Mouse (Mus musculus): ENCODE results near the gene Urb1. TPM values are rescaled to one million over a fixed set of nuclear protein-coding genes. Genes with fewer than 3 reads are reported as not detected.

The Urb1 gene
- polyA plus RNA-seq, 1 experiment from 2014 or later = 15.4 TPM

GRCm38 (mm10) chr16:90759335-90759734 is 50.9 kb downstream of the Urb1 start:
- H3K9me3 ChIP-seq (replicated peaks; ENCODE audit: control insufficient read depth, low read length) = no peaks in the 10 kb centered on the region

GRCm38 (mm10) chr16:90753386-90753941 is 56.7 kb downstream of the Urb1 start:
- no peak overlapping the region for H3K4me3 ChIP-seq (ENCODE audit: low read depth, low read length)
- DNase-seq (ENCODE audit: low spot score) (no peak), ATAC-seq (replicated peaks; ENCODE audit: insufficient number of reproducible peaks, low FRiP score, low TSS enrichment, low read depth) (no peak)
- 86% methylated on average over 13 of the region's 13 CpGs for WGBS
- H3K27me3 ChIP-seq (ENCODE audit: control insufficient read depth, insufficient read depth, low read length) = no peaks in the 10 kb centered on the region
- no peaks in the 10 kb centered on the region for H3K4me1 ChIP-seq (ENCODE audit: control insufficient read depth, insufficient read depth, low read length)
- no peak overlapping the region for H3K27ac ChIP-seq (replicated peaks; ENCODE audit: low read depth, low read length)
- no peak overlapping the region for H3K9ac ChIP-seq (replicated peaks; ENCODE audit: low read length)
- H3K9me3 ChIP-seq (replicated peaks; ENCODE audit: control insufficient read depth, low read length) = no peaks in the 10 kb centered on the region
- no peaks in the 10 kb centered on the region for H3K36me3 ChIP-seq (replicated peaks; ENCODE audit: control insufficient read depth, insufficient read depth, low read depth, low read length)
- no peak overlapping the region for H3K4me2 ChIP-seq (ENCODE audit: low read depth, low read length)

More at GRCm38 (mm10) chr16:90759335-90759734, 50.9 kb downstream of the Urb1 start:
- DNase-seq (ENCODE audit: low spot score) (no peak), ATAC-seq (replicated peaks; ENCODE audit: insufficient number of reproducible peaks, low FRiP score, low TSS enrichment, low read depth) (no peak)
- no peaks in the 10 kb centered on the region for H3K4me1 ChIP-seq (ENCODE audit: control insufficient read depth, insufficient read depth, low read length)
- no peaks in the 10 kb centered on the region; the same call in none of the 2 replicates for H3K36me3 ChIP-seq (replicated peaks; ENCODE audit: control insufficient read depth, insufficient read depth, low read depth, low read length)
- H3K27me3 ChIP-seq (ENCODE audit: control insufficient read depth, insufficient read depth, low read length) = no peaks in the 10 kb centered on the region
- H3K27ac ChIP-seq (replicated peaks; ENCODE audit: low read depth, low read length) = no peak overlapping the region
- WGBS = 77% methylated on average over 3 of the region's 3 CpGs
- H3K4me3 ChIP-seq (ENCODE audit: low read depth, low read length) = no peak overlapping the region
- no peak overlapping the region for H3K4me2 ChIP-seq (ENCODE audit: low read depth, low read length)
- H3K9ac ChIP-seq (replicated peaks; ENCODE audit: low read length) = no peak overlapping the region

- H3K4me2 ChIP-seq (ENCODE audit: low read depth, low read length) = no peak overlapping the region
- no peak for ATAC-seq (replicated peaks; ENCODE audit: insufficient number of reproducible peaks, low FRiP score, low TSS enrichment, low read depth)
- DNase-seq (ENCODE audit: low spot score) = no peak
- 93% methylated on average over 7 of the region's 7 CpGs for WGBS
- no peaks in the 10 kb centered on the region for H3K9me3 ChIP-seq (replicated peaks; ENCODE audit: control insufficient read depth, low read length)
- no peak overlapping the region for H3K27ac ChIP-seq (replicated peaks; ENCODE audit: low read depth, low read length)
- no peak overlapping the region for H3K9ac ChIP-seq (replicated peaks; ENCODE audit: low read length)
- no peaks in the 10 kb centered on the region for H3K4me1 ChIP-seq (ENCODE audit: control insufficient read depth, insufficient read depth, low read length)
- no peak overlapping the region for H3K4me3 ChIP-seq (ENCODE audit: low read depth, low read length)
- no peaks in the 10 kb centered on the region for H3K36me3 ChIP-seq (replicated peaks; ENCODE audit: control insufficient read depth, insufficient read depth, low read depth, low read length)
- H3K27me3 ChIP-seq (ENCODE audit: control insufficient read depth, insufficient read depth, low read length) = no peaks in the 10 kb centered on the region
Observed at GRCm38 (mm10) chr16:90748169-90748568, 62.0 kb downstream of the Urb1 start.

- ATAC-seq (replicated peaks; ENCODE audit: insufficient number of reproducible peaks, low FRiP score, low TSS enrichment, low read depth) (no peak), DNase-seq (ENCODE audit: low spot score) (no peak)
- Histone ChIP-seq H3K36me3 (replicated peaks; ENCODE audit: control insufficient read depth, insufficient read depth, low read depth, low read length) (no peaks in the 10 kb centered on the region), H3K9me3 (replicated peaks; ENCODE audit: control insufficient read depth, low read length) (no peaks in the 10 kb centered on the region), H3K4me1 (ENCODE audit: control insufficient read depth, insufficient read depth, low read length) (no peaks in the 10 kb centered on the region), H3K4me3 (ENCODE audit: low read depth, low read length) (no peak overlapping the region), H3K27ac (replicated peaks; ENCODE audit: low read depth, low read length) (no peak overlapping the region), H3K9ac (replicated peaks; ENCODE audit: low read length) (no peak overlapping the region), H3K4me2 (ENCODE audit: low read depth, low read length) (no peak overlapping the region), H3K27me3 (ENCODE audit: control insufficient read depth, insufficient read depth, low read length) (no peaks in the 10 kb centered on the region)
- WGBS = 85% methylated on average over 6 of the region's 6 CpGs
Observed at GRCm38 (mm10) chr16:90747143-90747542, 63.1 kb downstream of the Urb1 start.

GRCm38 (mm10) chr16:90738092-90738956 is 71.9 kb downstream of the Urb1 start, which contains the start of gene Mrap:
Mrap (plus strand) TSS chr16:90738207.
- no peaks in the 10 kb centered on the region for H3K27me3 ChIP-seq (ENCODE audit: control insufficient read depth, insufficient read depth, low read length)
- H3K9me3 ChIP-seq (replicated peaks; ENCODE audit: control insufficient read depth, low read length) = no peaks in the 10 kb centered on the region
- H3K4me3 ChIP-seq (ENCODE audit: low read depth, low read length) = no peak within 1 kb of the TSS
- ATAC-seq (replicated peaks; ENCODE audit: insufficient number of reproducible peaks, low FRiP score, low TSS enrichment, low read depth) = no peak
- H3K4me1 ChIP-seq (ENCODE audit: control insufficient read depth, insufficient read depth, low read length) = no peaks in the 10 kb centered on the region
- no peak within 1 kb of the TSS for H3K27ac ChIP-seq (replicated peaks; ENCODE audit: low read depth, low read length)
- WGBS = 87% methylated on average over 26 of the region's 26 CpGs
- no peak for DNase-seq (ENCODE audit: low spot score)
- H3K9ac ChIP-seq (replicated peaks; ENCODE audit: low read length) = no peak within 1 kb of the TSS
- no peak within 1 kb of the TSS for H3K4me2 ChIP-seq (ENCODE audit: low read depth, low read length)
- H3K36me3 ChIP-seq (replicated peaks; ENCODE audit: control insufficient read depth, insufficient read depth, low read depth, low read length) = no peaks in the 10 kb centered on the region

GRCm38 (mm10) chr16:90736672-90737270 is 73.4 kb downstream of the Urb1 start:
- Histone ChIP-seq H3K27ac (replicated peaks; ENCODE audit: low read depth, low read length) (no peak overlapping the region), H3K27me3 (ENCODE audit: control insufficient read depth, insufficient read depth, low read length) (no peaks in the 10 kb centered on the region), H3K4me3 (ENCODE audit: low read depth, low read length) (no peak overlapping the region), H3K9me3 (replicated peaks; ENCODE audit: control insufficient read depth, low read length) (no peaks in the 10 kb centered on the region), H3K4me2 (ENCODE audit: low read depth, low read length) (no peak overlapping the region), H3K4me1 (ENCODE audit: control insufficient read depth, insufficient read depth, low read length) (no peaks in the 10 kb centered on the region), H3K9ac (replicated peaks; ENCODE audit: low read length) (no peak overlapping the region), H3K36me3 (replicated peaks; ENCODE audit: control insufficient read depth, insufficient read depth, low read depth, low read length) (no peaks in the 10 kb centered on the region)
- no peak for DNase-seq (ENCODE audit: low spot score)
- WGBS = 68% methylated on average over 10 of the region's 10 CpGs
- ATAC-seq (replicated peaks; ENCODE audit: insufficient number of reproducible peaks, low FRiP score, low TSS enrichment, low read depth) = no peak

- WGBS = 76% methylated on average over 4 of the region's 4 CpGs
- no peak for DNase-seq (ENCODE audit: low spot score)
- H3K4me3 ChIP-seq (ENCODE audit: low read depth, low read length) = no peak overlapping the region
Observed at GRCm38 (mm10) chr16:90735611-90736010, 74.6 kb downstream of the Urb1 start.

More at GRCm38 (mm10) chr16:90735611-90736010, 74.6 kb downstream of the Urb1 start:
- H3K27ac ChIP-seq (replicated peaks; ENCODE audit: low read depth, low read length) = no peak overlapping the region
- H3K4me2 ChIP-seq (ENCODE audit: low read depth, low read length) = no peak overlapping the region
- H3K9me3 ChIP-seq (replicated peaks; ENCODE audit: control insufficient read depth, low read length) = no peaks in the 10 kb centered on the region
- no peaks in the 10 kb centered on the region for H3K27me3 ChIP-seq (ENCODE audit: control insufficient read depth, insufficient read depth, low read length)
- no peak for ATAC-seq (replicated peaks; ENCODE audit: insufficient number of reproducible peaks, low FRiP score, low TSS enrichment, low read depth)
- H3K4me1 ChIP-seq (ENCODE audit: control insufficient read depth, insufficient read depth, low read length) = no peaks in the 10 kb centered on the region
- no peak overlapping the region for H3K9ac ChIP-seq (replicated peaks; ENCODE audit: low read length)
- H3K36me3 ChIP-seq (replicated peaks; ENCODE audit: control insufficient read depth, insufficient read depth, low read depth, low read length) = no peaks in the 10 kb centered on the region
